Mouse (Mus musculus): ENCODE results near the gene Aoc3.
"Not testable (repeated sequence)": the region's sequence is repeated elsewhere in the genome, so short reads cannot be mapped to it uniquely, and the experiment has no call there.

The Aoc3 gene

DNA sequence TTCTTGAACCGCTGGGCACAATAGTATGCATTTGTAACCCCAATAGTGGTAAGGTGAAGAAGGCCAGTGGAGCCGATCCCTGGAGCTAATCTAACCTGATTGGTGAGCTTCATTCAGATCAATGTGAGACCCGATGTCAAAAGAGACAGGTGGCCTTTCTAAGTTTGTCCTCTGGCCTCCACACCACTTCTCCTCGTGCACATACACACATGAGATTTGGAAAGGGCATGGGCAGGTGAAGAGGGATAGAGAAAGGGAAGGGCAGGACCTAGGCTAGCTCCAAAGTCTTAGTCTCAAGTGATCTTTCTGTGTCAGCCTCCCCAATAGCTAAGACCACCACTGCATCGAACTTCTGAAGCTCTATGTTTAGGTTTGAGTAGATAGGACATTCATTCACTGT is 39.7 kb downstream of the Aoc3 start:
- DNase-seq (ENCODE audit: low read depth, low spot score): no peak

DNA sequence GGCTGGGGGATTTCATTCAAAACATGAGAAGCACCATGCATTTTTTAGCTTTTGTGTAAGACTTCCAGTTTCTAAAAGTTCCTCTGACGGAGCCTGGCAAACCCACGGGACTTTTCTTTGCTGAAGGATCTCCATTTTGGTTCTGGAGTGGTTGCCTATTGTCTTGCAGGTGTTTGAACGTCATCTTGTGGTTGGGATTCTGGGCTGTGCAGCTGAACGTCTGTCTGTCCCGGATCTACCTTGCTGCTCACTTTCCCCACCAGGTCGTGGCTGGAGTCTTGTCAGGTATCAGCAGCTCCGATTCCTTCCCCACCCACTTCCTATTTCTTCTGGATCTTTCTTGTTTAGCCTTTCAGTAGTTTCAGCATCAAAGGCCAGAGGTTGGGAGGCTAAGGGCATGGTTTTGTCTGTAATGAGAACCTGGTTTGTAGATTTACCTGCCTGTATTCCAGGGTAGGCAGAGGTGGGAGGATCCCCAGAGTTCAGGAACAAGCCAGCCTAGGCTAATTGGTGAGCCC is 44.1 kb downstream of the Aoc3 start:
- DNase-seq (ENCODE audit: low read depth, low spot score): no peak

DNA sequence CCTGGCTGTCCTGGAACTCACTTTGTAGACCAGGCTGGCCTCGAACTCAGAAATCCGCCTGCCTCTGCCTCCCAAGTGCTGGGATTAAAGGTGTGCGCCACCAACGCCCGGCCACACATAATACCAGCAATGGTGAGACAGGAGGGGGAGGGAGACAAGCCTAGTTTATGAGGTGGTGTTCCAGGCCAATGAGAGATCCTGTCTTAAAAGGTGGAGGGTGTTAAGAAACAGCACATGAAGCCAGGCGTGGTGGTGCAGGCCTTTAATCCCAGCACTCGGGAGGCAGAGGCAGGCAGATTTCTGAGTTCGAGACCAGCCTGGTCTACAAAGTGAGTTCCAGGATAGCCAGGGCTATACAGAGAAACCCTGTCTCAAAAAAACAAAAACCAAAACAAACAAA is 47.8 kb downstream of the Aoc3 start:
- DNase-seq (ENCODE audit: low read depth, low spot score): not testable (repeated sequence)

DNA sequence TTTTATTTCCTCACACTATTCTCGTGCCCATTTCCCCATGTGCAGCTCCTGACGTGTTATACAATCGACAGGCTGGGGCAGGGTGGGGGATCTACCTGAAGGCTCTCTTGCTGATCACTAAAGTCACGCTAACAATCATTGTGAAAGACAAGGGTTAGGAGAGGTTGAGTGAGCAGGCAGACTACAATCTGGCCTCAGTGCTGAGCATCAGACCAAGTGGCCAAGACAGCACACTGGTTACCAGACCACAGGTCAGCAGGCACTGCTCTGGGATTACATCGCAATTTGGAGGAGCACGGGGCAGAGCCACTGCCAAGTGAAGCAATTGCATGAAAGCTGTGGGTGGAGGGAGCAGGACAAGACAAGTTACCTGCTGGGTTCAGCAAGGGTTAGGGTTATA is 48.5 kb downstream of the Aoc3 start:
- DNase-seq (ENCODE audit: low read depth, low spot score): no peak

DNA sequence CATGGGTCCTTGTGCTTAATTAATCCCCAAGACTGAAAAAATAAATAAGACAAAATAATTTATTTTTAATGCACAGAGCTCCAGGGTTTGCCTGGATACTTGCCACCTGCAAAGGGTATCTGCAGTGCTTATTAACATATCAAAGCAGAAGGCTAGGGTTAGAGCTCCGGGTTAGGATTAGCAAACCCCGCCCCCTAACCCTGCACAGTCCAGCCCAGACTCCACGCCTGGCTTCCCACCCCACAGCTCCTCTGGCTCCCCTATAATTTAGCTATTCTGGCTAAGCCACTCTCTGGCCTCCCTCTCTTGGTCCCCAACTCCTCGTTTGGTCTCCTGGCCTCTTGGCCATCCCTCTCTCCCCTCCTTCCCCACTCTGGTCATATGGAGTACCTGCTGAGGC is 51.4 kb downstream of the Aoc3 start:
- no peak for DNase-seq (ENCODE audit: low read depth, low spot score)
